Mouse (Mus musculus) regulatory T cell (primary cell): ENCODE measurements at regions not wholly inside any gene's neighbourhood (a gene's known extent, or its start where the extent isn't known, plus 50 kb on each side); places are given as distances from the start of the nearest gene placed in this dataset.

Experiments used
- in situ Hi-C: fragments of 300-600 bp; cut with MboI, MseI; formaldehyde crosslinking; loops from one replicate; pipeline ENCODE4 v1.15.1; 2025; ENCODE audit warnings: high pct_unique_total_duplicates

DNA sequence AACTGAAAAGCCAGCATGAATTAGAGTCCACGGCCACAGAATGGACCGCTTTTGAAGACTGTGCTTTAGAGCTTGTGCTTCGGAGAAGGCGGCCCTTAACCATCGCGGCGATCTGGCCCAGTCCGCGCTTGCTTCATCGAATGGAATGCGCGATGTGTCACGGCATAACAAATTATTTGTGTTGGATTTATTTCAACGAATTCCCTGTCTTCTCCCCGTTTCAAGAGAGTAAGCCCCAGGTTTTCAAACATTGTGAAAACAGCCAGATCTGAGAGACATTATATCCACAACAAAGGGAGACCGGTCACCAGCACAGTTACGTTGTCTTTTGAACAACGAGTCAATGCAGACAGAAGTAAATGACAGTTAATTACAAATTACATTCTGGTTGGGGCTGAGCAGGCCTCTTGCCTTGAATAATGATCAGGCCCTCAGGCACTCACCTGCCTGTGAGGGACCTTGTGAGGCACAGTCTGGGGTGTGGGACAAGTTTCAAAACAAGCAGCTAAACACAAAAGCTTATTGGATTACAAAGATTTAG is 275.9 kb upstream of the Irx2 start:
- in situ Hi-C loops = no loop called here

DNA sequence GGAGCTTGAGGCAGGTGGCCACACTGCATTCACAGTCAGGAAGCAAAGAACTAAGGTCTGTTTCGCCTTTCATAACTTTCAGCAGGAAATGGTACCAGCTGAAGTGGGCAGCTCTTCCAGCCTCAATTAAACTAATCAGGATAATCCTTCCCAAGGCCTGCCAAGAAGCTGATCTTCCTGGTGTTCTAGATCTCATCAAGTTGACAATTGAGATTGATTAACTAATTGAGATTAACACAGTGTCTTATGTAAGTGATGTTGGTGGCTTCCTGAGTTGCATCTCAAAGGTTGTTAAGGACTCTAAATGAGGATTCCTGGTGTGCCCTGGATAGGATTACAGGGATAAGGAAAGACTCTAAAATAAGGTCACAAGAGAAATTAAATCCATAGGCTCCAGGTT is 273.3 kb upstream of the Irx2 start:
- in situ Hi-C loops = no loop called here

DNA sequence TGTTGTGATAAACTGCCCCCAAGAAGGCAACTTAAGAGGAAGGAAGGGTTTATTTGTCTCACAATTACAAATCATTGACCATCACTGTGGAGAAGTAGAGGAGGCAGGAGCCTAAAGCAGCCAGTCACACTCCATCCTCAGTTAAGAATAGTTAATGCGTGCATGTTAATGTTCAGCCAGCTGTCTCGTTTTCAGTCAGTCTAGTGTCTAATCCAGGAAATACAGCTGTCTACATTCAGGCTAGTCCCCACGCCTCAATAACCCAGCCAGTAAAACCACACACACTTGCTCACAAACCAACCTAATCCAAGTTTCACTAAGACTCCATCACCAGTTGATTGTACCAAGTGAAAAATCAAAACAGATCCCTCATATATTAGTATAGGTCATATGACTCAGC is 272.8 kb upstream of the Irx2 start:
- in situ Hi-C loops = no loop called here

DNA sequence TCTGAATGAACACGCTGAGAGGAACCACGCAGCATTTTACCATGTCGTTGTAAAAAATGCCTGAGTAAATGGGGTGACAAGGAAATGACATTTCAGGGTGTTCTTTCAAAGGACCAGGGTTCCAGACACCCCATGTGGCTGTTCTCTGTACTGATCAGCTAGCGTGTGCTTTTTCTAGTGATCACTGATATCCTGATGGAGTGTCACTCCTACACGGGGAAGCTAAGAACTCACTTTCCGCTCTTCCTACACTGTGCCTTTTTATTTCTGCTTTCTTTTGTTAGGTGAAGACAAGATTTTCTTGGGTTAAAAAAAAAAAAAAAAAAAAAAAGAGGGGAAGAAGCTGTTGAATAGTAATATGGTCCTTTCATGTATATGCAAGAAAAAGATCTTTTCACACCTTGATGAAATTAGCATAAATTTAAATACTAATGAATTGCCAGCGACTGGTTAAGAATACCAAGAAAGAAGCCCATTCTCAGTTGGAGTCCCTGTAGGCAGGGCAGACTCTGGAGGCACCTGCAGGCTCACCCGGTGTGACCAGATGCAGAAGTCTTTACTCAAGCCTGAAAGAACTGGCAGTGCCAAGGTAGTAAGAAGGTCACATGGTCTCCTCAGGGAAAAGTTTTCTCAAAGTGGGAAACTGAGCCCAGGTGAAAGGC is 270.2 kb upstream of the Irx2 start:
- in situ Hi-C loops = no loop called here

DNA sequence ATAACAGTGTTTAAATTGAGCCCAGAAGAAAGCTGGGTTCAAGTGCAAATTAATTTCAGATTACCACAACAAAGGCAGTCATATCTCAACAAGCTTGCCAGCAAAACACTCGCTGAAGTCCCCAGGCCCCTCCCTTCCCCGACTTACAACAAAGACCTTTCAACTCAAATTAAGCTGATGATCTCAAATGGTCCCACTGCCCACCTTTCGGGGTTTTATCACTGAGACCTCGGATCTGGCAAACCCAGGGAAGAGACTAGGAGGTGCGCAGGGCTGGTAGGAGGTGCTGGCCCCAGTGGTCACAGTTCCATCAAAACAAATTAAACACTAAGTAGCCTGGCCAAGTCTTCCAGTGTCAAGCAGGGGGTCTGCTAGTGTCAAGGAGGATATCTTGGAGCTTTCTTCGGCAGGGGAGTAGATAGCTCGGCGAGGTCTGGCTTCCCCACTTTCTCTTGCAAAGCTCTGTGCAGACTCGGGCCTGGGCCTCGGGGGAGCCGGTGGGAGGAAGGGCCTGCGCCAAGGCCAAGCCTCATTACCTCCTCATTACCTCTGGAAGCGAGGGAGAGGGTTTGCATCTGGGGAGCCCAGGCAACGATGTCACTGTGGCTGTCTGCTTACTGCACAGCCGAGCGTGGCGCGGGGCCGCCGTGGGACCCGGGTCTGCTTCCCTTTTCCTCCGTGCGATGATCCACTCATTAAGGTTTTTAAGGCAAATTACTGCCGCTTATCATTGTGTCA is 262.9 kb upstream of the Irx2 start:
- in situ Hi-C loops = no loop called here

DNA sequence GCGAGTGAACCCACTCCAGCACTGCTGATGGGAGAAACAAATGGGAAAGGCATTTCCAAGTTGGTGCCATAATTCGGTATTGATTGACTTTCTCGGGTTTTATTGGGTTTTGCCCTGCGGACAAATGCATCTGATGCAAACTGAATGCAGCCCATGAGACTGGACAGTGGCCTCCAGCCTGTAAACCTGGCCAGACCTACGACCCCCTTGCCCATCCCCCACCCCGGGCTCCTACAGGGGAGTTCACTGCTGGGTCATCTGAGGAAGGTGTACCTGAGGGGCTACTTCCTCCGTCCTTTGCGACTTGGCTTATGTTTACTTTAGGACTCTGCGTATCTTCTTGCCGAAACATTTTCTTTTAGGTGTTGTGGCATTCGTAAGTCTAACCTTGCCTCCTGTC is 262.3 kb upstream of the Irx2 start:
- in situ Hi-C loops = no loop called here

DNA sequence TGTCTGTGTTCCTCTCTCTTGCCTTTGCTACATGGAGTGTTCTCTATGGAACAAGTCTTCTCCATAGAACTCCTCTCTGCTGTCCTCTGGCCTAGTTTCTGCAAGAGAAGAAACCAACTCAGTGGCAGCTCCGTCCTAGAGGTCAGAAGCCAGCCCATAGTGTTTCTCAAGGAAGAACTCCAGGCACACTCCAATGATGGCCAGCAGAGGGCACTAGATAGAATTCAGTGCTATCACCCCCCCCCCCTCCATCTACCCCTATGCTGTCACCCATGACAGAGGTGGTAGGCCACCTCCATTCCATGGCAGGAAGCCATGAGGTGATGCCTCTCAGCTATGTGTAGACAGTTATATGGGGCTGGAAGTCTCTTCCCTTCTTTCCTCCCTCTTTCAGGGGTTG is 258.5 kb upstream of the Irx2 start:
- in situ Hi-C loops = no loop called here

DNA sequence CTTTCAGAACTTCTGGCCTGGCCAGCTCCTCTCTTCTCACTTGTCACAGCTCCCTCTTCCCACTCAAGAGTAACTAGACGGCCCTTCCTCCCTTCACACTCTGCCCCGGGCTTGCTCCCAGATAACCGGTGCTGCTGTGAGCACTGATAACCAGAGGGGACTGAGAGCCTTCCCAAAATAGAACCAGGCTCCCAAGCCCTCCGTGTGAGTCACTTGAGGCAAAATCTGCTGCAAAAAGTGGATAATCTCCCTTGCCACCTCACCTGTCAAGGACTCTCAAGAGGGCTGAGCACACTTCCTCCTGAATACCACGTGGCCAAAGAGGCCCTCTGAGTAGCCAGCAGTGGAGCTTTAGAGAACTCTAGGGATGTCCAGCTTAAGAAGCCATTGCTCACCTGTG is 257.6 kb upstream of the Irx2 start:
- in situ Hi-C loops = no loop called here

DNA sequence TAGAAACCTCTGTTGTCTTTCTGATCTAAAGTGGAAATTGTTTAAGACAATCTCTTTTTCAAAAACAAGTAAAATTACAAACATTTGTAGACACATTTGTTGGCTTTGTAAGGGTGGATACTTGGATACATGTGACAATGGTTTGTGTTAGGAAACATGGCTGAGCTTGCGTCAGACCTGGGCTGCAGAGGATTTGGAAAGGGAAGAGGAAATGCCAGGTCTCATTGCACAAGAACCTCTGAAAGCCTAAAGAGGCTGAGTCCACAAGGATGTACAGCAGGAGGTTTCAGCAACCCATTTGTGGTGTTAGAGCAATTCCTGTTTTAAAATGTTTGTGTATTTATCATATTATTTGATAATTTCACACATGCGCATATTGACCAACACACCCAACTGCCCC is 235.3 kb upstream of the Irx2 start:
- in situ Hi-C loops = no loop called here

DNA sequence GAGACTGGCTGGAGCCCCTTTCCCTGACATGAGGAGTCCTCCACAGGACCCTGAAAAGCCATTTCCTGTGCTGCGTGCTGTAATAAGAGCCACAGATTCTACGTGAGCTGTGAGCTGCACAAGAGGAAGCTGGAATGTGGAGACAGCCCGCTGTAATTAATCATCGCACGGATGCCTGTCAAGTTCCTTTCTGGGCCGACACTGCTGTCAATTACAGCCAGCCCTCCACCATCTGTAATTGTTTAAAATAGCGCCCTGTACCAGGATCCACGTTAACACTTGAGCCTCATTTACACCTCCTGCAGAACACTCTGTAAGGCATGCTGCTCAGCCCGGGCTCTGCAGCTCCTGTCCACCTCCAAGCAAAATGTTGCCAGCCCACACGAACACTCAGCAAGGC is 227.9 kb upstream of the Irx2 start:
- in situ Hi-C loops = no loop called here

DNA sequence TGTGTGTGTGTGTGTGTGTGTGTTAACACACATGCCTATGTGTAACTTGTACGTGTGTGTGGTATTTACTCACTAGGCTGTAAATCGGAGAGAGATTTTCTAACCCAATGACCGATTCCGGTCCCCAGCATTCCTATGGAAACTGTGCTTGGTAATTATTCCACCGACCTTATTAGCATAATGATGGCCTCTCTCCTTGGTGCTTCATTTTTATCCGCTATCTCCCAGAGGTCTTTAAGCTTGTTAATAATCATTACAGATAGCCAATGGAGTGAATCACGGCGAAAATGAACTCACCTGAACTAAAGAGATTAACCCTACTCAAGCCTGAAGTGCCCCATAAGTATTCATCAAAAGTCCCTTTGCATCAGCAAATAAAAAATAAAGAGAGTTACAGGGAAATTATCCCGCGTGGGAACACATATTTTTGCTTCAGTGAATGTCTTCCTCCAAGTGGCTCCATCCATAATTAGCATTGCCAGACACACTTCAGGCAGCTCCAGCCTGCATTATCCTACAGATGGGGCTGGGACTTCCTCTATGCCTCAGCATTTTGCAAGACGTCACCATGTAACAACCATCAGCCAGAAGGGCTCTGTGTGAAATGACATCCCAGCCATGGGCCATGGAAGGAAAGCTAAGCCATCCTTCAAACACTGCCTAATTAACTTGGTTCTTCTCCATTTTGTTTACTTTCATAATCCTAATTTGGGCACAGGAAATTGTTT is 219.2 kb upstream of the Irx2 start:
- in situ Hi-C loops = no loop called here

DNA sequence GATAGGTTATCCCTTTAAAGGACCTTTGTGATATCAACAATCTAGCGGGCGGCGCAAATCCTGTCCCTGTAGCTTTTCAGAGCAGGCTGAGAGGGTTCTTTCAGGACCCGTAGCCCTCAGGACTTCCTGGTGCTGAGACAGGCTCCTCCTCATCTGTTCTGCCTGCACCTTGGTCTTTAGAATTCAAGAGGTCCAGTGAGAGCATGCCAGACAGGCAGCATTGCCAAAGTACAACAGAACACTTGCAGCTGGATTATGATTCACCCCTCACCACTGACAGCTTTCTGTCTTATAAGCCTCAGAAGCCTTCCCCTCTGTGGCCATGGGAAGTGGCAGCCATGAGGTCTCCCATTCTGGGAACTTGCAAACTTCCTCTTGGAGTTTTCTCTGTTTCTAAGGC is 216.0 kb upstream of the Irx2 start:
- in situ Hi-C loops = no loop called here

DNA sequence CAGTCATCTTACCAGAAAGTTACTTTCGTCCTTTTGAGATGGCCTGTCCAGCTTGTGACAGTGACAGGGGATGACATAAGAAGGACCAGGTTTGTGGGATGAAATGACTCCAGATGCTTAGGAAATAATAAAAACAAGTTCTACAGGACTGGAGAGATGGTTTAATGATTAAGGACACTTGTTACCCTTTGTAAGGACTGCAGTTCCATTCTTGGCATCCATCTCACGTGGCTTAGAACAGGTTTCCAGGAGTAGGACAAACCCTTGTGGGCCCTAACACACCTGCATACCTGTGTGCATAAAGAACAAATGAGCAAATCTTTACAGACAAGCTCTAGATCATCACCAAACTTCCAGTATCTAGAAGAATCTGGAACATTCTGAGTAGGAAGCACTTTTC is 211.6 kb upstream of the Irx2 start:
- in situ Hi-C loops = no loop called here

DNA sequence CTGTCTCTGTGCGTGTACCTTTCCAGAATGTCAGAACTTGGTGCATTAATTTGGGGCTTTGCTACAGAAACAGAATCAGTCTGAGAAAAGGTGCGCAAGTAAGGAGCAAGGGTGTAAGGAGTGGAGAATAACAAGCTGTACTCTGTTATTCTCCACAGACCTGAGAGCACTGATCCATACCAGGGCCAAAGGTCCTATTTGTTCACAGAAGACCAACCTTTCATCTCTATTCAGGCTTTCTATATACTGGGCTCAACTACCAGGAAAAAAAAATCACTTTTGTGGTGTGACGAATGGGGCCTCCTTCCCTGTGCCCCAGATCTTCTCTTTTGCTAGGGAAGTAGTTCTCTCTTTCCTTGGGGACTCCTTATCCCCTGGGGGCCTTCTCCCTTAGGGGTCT is 210.8 kb upstream of the Irx2 start:
- in situ Hi-C loops = no loop called here

DNA sequence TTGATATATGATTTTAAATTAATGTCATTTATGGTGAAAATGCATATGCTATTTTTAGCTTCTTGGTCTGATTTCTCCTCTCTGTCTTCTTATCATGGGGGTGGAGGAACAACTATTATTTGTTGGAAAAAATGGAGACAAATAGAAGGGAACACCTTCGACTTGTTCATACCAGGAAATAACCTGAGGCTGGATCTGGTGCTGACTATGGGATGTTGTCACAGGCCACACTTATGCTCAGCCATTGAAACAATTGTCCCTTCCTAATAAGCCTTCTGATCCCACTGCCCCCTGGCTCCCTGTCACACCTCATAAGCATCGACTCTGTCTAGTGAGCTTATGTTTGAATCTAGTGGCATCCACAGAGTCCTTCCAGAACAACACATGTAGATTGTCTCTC is 210.3 kb upstream of the Irx2 start:
- in situ Hi-C loops = no loop called here

DNA sequence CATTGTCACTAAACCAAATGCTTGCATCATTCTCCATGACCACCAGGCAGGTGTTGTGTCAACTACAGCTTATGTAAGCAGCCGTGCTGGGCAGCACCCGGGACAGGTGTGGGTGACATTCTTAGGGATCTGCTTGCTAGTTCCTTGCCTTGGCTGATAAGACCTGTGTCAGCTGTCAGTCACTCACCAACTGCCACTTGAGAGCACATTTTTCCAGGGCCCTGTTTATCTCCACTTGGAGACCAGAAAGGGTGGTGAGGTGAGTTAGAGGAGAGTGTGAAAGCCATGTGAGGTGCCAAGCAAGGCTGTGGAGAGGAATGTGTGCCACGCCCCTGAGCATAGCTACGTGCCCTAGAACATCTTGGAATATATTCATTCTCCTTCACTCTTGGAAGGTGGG is 209.1 kb upstream of the Irx2 start:
- in situ Hi-C loops = no loop called here

DNA sequence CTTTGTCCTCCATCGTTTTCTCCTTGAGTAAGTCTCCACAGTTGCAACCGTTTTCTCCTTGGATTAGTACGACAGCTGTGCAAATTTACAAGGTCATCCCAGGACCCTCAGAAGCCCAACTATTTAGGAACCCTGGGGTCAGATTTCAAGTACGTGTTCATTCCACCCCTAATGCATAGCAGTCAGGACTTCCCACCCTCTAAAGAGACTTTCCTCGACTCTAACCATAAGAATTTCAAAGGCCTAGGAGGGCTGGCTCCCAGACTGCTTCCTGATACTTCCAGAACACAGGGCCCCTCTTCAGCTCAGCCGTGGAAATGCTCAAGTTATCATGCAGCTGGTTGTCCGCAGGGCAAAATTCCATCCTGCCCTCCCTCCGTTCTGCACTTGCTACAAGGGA is 202.7 kb upstream of the Irx2 start:
- in situ Hi-C loops = loop anchor here (10.0 kb wide), 1 partner anchor 491 kb away; no protein-coding TSS in a partner anchor

DNA sequence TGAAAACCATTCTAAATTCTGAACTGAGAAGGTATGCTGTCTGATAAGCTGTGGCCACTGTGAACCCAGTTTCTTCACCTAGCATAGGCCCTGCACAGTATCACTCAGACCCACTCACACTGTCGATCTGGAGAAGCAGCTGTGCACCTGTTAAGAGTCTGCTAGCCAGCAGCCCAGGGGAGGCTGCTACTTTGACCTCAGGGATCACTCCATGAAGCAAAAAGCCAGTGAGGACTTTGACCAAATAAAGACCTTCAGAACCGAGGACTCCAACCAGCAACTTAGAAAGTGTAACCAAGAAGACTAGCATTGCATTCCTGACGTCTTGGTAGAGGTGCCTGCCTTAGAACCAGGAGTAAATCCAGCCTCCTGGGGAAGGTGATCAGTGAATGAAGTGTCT is 183.3 kb upstream of the Irx2 start:
- in situ Hi-C loops = no loop called here

DNA sequence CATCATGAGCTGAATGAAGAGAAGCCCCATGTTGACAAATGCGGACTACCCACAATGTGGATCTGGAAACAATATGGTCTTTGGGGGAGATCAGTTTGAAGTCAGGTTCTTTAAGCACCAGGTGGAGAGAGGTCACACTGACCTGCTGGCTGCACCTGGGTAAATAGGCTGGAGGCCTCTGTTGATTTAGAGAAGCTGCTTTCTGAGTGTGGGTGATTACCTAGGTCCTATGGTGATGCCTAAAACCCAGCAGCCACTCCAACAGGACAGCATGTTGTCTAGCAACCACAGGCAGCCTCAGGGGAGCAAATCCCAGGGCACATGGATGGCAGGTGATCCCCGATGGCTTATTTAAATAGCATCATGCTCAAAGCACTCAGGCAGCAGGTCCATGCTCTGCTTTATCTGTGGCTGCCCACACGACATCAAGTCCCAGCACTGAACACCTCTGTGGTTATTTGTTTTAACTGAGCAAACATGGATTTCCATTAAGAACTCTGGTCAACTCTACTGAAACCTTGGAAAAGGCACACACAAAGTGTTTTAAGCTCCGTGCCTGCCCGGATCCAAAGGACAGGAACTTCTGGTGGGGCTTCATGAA is 180.1 kb upstream of the Irx2 start:
- in situ Hi-C loops = no loop called here

DNA sequence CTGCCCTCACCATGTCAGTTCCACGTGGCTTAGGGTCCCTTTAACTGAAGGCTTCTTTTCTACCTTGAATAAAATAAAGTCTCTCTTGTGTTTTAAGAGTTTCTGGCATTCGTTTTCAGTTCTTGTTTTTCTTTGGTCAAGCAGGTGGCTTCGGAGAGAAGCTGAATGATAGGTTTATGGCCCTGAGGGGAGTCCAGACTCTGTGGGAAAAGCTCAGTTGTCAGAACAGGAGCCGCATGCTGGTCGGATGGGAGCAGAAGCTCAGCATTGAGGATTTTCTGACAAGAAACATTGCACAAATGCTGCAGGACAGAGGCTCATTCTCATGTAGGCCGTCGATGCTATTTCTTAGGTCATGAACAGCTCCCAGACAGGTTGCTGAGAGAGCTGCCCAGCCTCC is 133.3 kb upstream of the Irx2 start:
- in situ Hi-C loops = no loop called here

DNA sequence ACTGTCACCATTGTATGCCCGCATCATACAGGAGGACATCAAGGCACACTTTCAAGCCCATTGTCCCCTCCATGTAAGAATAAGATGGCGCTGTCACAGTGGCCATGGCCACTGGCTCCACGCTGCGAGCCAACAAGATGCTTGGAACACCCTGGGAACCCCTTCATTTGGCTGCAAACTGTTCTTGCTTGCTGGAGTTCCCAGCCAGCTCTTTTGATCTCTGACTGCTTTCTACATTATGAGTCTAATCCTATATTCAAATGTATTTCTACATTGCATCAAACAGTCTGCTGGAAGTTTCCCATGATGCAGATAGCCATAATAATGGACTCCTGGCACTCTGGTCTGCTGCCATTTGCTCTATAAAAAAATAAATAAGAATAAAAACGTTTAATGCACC is 131.6 kb upstream of the Irx2 start:
- in situ Hi-C loops = no loop called here

DNA sequence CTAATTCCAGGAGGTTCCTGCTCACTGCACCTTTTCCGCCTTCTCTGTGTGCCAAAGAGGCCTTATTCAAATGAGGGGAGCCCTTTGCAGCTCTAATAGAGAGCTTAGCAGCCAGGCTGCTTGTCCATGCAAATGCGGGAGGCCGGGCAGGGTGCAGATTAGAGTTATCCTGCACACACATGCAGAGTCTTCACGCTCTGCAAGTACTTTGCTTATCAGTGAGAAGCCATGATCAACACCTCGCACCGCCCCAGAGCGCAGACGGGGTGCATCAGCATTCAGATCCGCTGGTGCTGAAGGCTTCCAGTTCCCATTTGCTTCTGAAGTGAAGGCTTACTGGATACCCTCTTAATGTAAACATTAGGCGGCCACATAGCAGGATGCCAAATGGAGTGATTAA is 131.1 kb upstream of the Irx2 start:
- in situ Hi-C loops = no loop called here
